Mouse (Mus musculus) brain, embryonic 14.5 days (tissue): Measurements from ENCODE around the gene Clk3.

Experiments used
- CTCF ChIP-seq: fragments of 200-500 bp; IDR thresholded peaks from 2 replicates; pipeline ENCODE4 v1.5.1; 2012; ENCODE audit warnings: inconsistent platforms, mild to moderate bottlenecking, moderate library complexity, borderline replicate concordance; ENCODE audit not compliant: insufficient read depth, insufficient read length; ENCODE audit errors: extremely low read depth
- POLR2A ChIP-seq: fragments of 200-500 bp; IDR thresholded peaks from 2 replicates; pipeline ENCODE4 v1.6.1; 2012; ENCODE audit warnings: mild to moderate bottlenecking, inconsistent platforms, borderline replicate concordance; ENCODE audit not compliant: poor library complexity, insufficient read depth, insufficient read length, severe bottlenecking; ENCODE audit errors: extremely low read depth

DNA sequence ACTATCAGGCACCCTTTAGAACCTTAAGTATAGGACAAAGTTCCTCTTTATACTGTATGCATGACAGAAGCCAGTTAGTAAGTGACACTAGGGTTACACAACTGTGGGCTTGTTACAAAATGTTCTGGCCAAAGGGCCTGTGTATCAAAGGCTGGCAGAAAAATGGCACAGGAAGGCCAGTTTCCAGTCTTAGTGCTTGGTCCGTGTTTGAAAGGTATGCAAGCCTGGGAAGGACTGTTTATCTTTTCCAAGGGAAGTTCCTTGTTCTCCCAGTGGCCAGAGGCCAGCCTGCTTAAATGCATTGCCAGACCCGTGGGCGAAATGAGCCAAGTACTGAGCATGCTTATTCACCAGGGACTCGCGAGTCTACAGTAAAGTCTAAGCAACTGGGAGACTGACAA is 42.3 kb downstream of the Clk3 start:
- TF ChIP-seq POLR2A, result no peak
- no peak for TF ChIP-seq CTCF
